Mouse (Mus musculus) heart, embryonic 13.5 days (tissue): Measurements from ENCODE around the gene Msi2. TPM values are rescaled to one million over a fixed set of nuclear protein-coding genes. Genes with fewer than 3 reads are reported as not detected.

Experiments used
- ATAC-seq: fragments of 200-750 bp; cut with Nextera tagmentation; 2 replicates; pipeline ENCODE4 v1.8.0; 2017; ENCODE audit warnings: moderate TSS enrichment; ENCODE audit not compliant: insufficient number of reproducible peaks, low FRiP score, low TSS enrichment; ENCODE audit errors: extremely low read depth
- H3K27ac ChIP-seq: fragments of 300-500 bp; sonication (generic); replicated peaks from 2 replicates; pipeline ENCODE4 v1.5.1; 2015; ENCODE audit warnings: moderate library complexity, mild to moderate bottlenecking, inconsistent platforms
- H3K27me3 ChIP-seq: fragments of 300-500 bp; sonication (generic); replicated peaks from 2 replicates; pipeline ENCODE4 v1.6.1; 2015; ENCODE audit warnings: mild to moderate bottlenecking, inconsistent platforms
- H3K36me3 ChIP-seq: fragments of 300-500 bp; sonication (generic); 2 replicates; pipeline ENCODE4 v1.6.1; 2015; ENCODE audit warnings: mild to moderate bottlenecking, inconsistent platforms
- H3K4me1 ChIP-seq: fragments of 300-500 bp; sonication (generic); 2 replicates; pipeline ENCODE4 v1.6.1; 2015; ENCODE audit warnings: inconsistent platforms
- H3K4me2 ChIP-seq: fragments of 300-500 bp; sonication (generic); 2 replicates; pipeline ENCODE4 v1.6.1; 2015; ENCODE audit warnings: inconsistent platforms, mild to moderate bottlenecking, moderate library complexity
- H3K4me3 ChIP-seq: fragments of 300-500 bp; sonication (generic); 2 replicates; pipeline ENCODE4 v1.5.1; 2015; ENCODE audit warnings: moderate library complexity, mild to moderate bottlenecking, inconsistent platforms
- H3K9ac ChIP-seq: fragments of 300-500 bp; sonication (generic); 2 replicates; pipeline ENCODE4 v1.6.1; 2015; ENCODE audit warnings: inconsistent platforms, mild to moderate bottlenecking, moderate library complexity
- H3K9me3 ChIP-seq: fragments of 300-500 bp; sonication (generic); 2 replicates; pipeline ENCODE4 v1.6.1; 2016; ENCODE audit warnings: inconsistent platforms
- WGBS: fragments of 180-500 bp; shearing (Covaris S2); methylation state at CpG from one replicate; pipeline ENCODE4 v1.1.7; 2015; ENCODE audit warnings: mixed read lengths; 5-methylcytosine and 5-hydroxymethylcytosine counted together
- polyA plus RNA-seq: library from polyadenylated mRNA; unstranded; fragments of >200 nt; fragmentation: Nextera tagmentation; extraction: Ambion mirVana; gene quantifications from 2 replicates; pipeline ENCODE4 v1.2.1, GENCODE M21; 2015

Msi2 gene
- polyA plus RNA-seq, 1 experiment from 2014 or later, result 16.2 TPM

GRCm38 (mm10) chr11:88389530-88389929 lies 328.8 kb downstream of the Msi2 start:
- WGBS, result 95% methylated on average over 6 of the region's 6 CpGs
- no peak overlapping the region for H3K27ac ChIP-seq
- ATAC-seq, result no peak
- H3K27me3 ChIP-seq, result no peaks in the 10 kb centered on the region
- H3K4me1 ChIP-seq, result peaks cover 32% of the 10 kb centered on the region
- H3K4me3 ChIP-seq, result no peak overlapping the region
- no peaks in the 10 kb centered on the region for H3K9me3 ChIP-seq
- no peak overlapping the region for H3K4me2 ChIP-seq
- no peak overlapping the region for H3K9ac ChIP-seq
- H3K36me3 ChIP-seq, result peaks cover 32% of the 10 kb centered on the region

GRCm38 (mm10) chr11:88386916-88387315 lies 331.4 kb downstream of the Msi2 start:
- no peak; the same call in 1 of the 2 replicates for ATAC-seq
- Histone ChIP-seq H3K4me3 (no peak overlapping the region), H3K9me3 (no peaks in the 10 kb centered on the region), H3K27me3 (no peaks in the 10 kb centered on the region), H3K27ac (peak overlapping the region; percentile 24; the same call in 1 of the 2 replicates), H3K4me2 (no peak overlapping the region), H3K4me1 (peaks cover 40% of the 10 kb centered on the region), H3K36me3 (peaks cover 15% of the 10 kb centered on the region; the same call in 1 of the 2 replicates), H3K9ac (no peak overlapping the region)
- 52% methylated on average over 4 of the region's 4 CpGs for WGBS

GRCm38 (mm10) chr11:88382449-88382848 lies 335.9 kb downstream of the Msi2 start:
- H3K4me3 ChIP-seq, result no peak overlapping the region
- no peaks in the 10 kb centered on the region for H3K27me3 ChIP-seq
- H3K9me3 ChIP-seq, result no peaks in the 10 kb centered on the region
- 55% methylated on average over 9 of the region's 9 CpGs for WGBS
- peak overlapping the region; percentile 78 for H3K27ac ChIP-seq
- H3K4me1 ChIP-seq, result peaks cover 70% of the 10 kb centered on the region
- ATAC-seq, result no peak
- H3K9ac ChIP-seq, result 0 out of 2 replicates have a peak overlapping the region, but pooled peaks have one; percentile 24
- H3K4me2 ChIP-seq, result no peak overlapping the region
- peaks cover 24% of the 10 kb centered on the region for H3K36me3 ChIP-seq

GRCm38 (mm10) chr11:88381145-88381909 lies 337.0 kb downstream of the Msi2 start:
- no peak for ATAC-seq
- H3K4me1 ChIP-seq, result peaks cover 64% of the 10 kb centered on the region
- H3K4me2 ChIP-seq, result peak overlapping the region; percentile 33

GRCm38 (mm10) chr11:88379635-88380034 lies 338.7 kb downstream of the Msi2 start:
- no peak overlapping the region for H3K4me2 ChIP-seq
- peak overlapping the region; percentile 85 for H3K27ac ChIP-seq
- no peak overlapping the region for H3K4me3 ChIP-seq
- ATAC-seq, result no peak
- 35% methylated on average over 2 of the region's 2 CpGs for WGBS
- peaks cover 75% of the 10 kb centered on the region for H3K4me1 ChIP-seq
- H3K27me3 ChIP-seq, result no peaks in the 10 kb centered on the region
- H3K9me3 ChIP-seq, result no peaks in the 10 kb centered on the region
- 0 out of 2 replicates have a peak overlapping the region, but pooled peaks have one; percentile 42 for H3K9ac ChIP-seq
- H3K36me3 ChIP-seq, result peaks cover 20% of the 10 kb centered on the region

More at GRCm38 (mm10) chr11:88381145-88381909, 337.0 kb downstream of the Msi2 start:
- Histone ChIP-seq H3K27ac (peak overlapping the region; percentile 85), H3K9ac (no peak overlapping the region), H3K27me3 (no peaks in the 10 kb centered on the region), H3K4me3 (no peak overlapping the region), H3K9me3 (no peaks in the 10 kb centered on the region), H3K36me3 (peaks cover 33% of the 10 kb centered on the region)
- 23% methylated on average over 11 of the region's 14 CpGs for WGBS

GRCm38 (mm10) chr11:88378686-88379339 lies 339.5 kb downstream of the Msi2 start:
- Histone ChIP-seq H3K9me3 (no peaks in the 10 kb centered on the region), H3K4me3 (no peak overlapping the region), H3K27ac (peak overlapping the region; percentile 85), H3K4me1 (peaks cover 72% of the 10 kb centered on the region), H3K36me3 (peaks cover 18% of the 10 kb centered on the region), H3K27me3 (no peaks in the 10 kb centered on the region), H3K9ac (0 out of 2 replicates have a peak overlapping the region, but pooled peaks have one; percentile 42), H3K4me2 (no peak overlapping the region)
- WGBS, result 55% methylated on average over 9 of the region's 9 CpGs
- ATAC-seq, result no peak

GRCm38 (mm10) chr11:88372589-88372988 lies 345.7 kb downstream of the Msi2 start:
- ATAC-seq, result no peak
- Histone ChIP-seq H3K4me1 (peaks cover 51% of the 10 kb centered on the region), H3K36me3 (peaks cover 18% of the 10 kb centered on the region), H3K27me3 (no peaks in the 10 kb centered on the region), H3K27ac (no peak overlapping the region), H3K9ac (no peak overlapping the region), H3K4me3 (no peak overlapping the region), H3K9me3 (no peaks in the 10 kb centered on the region), H3K4me2 (no peak overlapping the region)
- WGBS, result 79% methylated on average over 4 of the region's 4 CpGs

- peak overlapping the region; percentile 53; the same call in 1 of the 2 replicates for H3K27ac ChIP-seq
- H3K36me3 ChIP-seq, result peaks cover 25% of the 10 kb centered on the region
- no peaks in the 10 kb centered on the region for H3K9me3 ChIP-seq
- peaks cover 36% of the 10 kb centered on the region for H3K4me1 ChIP-seq
- H3K4me3 ChIP-seq, result no peak overlapping the region
- no peaks in the 10 kb centered on the region for H3K27me3 ChIP-seq
- 44% methylated on average over 3 of the region's 3 CpGs for WGBS
- H3K4me2 ChIP-seq, result no peak overlapping the region
- H3K9ac ChIP-seq, result no peak overlapping the region
- no peak for ATAC-seq
These were observed 348.4 kb downstream of the Msi2 start for GRCm38 (mm10) chr11:88369898-88370297.

- no peaks in the 10 kb centered on the region for H3K9me3 ChIP-seq
- H3K4me2 ChIP-seq, result no peak overlapping the region
- peaks cover 30% of the 10 kb centered on the region for H3K36me3 ChIP-seq
- WGBS, result 59% methylated on average over 4 of the region's 4 CpGs
- no peak overlapping the region for H3K4me3 ChIP-seq
- no peak for ATAC-seq
- no peaks in the 10 kb centered on the region for H3K27me3 ChIP-seq
- H3K27ac ChIP-seq, result no peak overlapping the region
- H3K4me1 ChIP-seq, result peaks cover 44% of the 10 kb centered on the region
- no peak overlapping the region for H3K9ac ChIP-seq
These were observed 350.8 kb downstream of the Msi2 start for GRCm38 (mm10) chr11:88367501-88367900.

- peaks cover 30% of the 10 kb centered on the region for H3K36me3 ChIP-seq
- WGBS, result 83% methylated on average over 2 of the region's 2 CpGs
- no peak overlapping the region for H3K27ac ChIP-seq
- H3K9ac ChIP-seq, result no peak overlapping the region
- peaks cover 41% of the 10 kb centered on the region for H3K4me1 ChIP-seq
- no peak overlapping the region for H3K4me2 ChIP-seq
- ATAC-seq, result no peak
- H3K27me3 ChIP-seq, result no peaks in the 10 kb centered on the region
- no peaks in the 10 kb centered on the region for H3K9me3 ChIP-seq
- H3K4me3 ChIP-seq, result no peak overlapping the region
These were observed 352.3 kb downstream of the Msi2 start for GRCm38 (mm10) chr11:88365914-88366540.

- no peaks in the 10 kb centered on the region for H3K9me3 ChIP-seq
- no peak overlapping the region for H3K4me2 ChIP-seq
- no peaks in the 10 kb centered on the region for H3K27me3 ChIP-seq
- peaks cover 42% of the 10 kb centered on the region for H3K4me1 ChIP-seq
- H3K27ac ChIP-seq, result no peak overlapping the region
- no peak for ATAC-seq
- peaks cover 33% of the 10 kb centered on the region for H3K36me3 ChIP-seq
- whole genome bisulfite sequencing, result 78% methylated on average over 3 of the region's 3 CpGs
- H3K4me3 ChIP-seq, result no peak overlapping the region
- H3K9ac ChIP-seq, result no peak overlapping the region
These were observed 354.1 kb downstream of the Msi2 start for GRCm38 (mm10) chr11:88364231-88364630.
